Mouse (Mus musculus) brain, embryonic 14.5 days (tissue): ENCODE data around the gene Msl1.

Source experiments
- CTCF ChIP-seq: fragments of 200-500 bp; IDR thresholded peaks from 2 replicates; pipeline ENCODE4 v1.5.1; 2012; ENCODE audit warnings: inconsistent platforms, mild to moderate bottlenecking, moderate library complexity, borderline replicate concordance; ENCODE audit not compliant: insufficient read depth, insufficient read length; ENCODE audit errors: extremely low read depth
- POLR2A ChIP-seq: fragments of 200-500 bp; IDR thresholded peaks from 2 replicates; pipeline ENCODE4 v1.6.1; 2012; ENCODE audit warnings: mild to moderate bottlenecking, inconsistent platforms, borderline replicate concordance; ENCODE audit not compliant: poor library complexity, insufficient read depth, insufficient read length, severe bottlenecking; ENCODE audit errors: extremely low read depth

DNA sequence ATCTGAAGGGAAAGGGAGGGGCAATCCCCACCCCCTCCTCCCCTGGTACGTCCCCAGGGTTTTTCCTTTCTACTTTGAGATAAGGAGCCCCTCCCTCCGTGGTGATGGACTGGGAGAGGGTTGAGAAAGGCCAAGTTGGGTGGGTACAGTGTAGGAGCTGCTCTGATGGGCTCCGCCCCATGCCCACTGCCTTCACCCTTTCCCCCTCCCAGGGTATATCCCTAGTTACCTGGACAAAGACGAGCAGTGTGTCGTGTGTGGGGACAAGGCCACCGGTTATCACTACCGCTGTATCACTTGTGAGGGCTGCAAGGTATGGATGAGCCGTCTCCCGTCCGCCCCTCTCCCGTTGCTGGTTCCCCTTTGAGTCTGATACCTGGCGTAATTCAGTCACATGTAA lies 38.6 kb upstream of the Msl1 start:
- TF ChIP-seq CTCF: no peak
- TF ChIP-seq POLR2A: no peak
